18 mouse cellular contexts compared by ENCODE assay signal in genomic region chr9:92612641-92613040, GRCm38 (mm10).
A peak's percentile ranks its signal among the peaks of the same experiment; 100 is the strongest.
DNase-seq lines count a peak whose midpoint lies in the region; ATAC-seq and TF ChIP-seq lines count a peak whose summit lies in the region.
"Had no signal": no experiment of that assay in that cellular context is flagged by ENCODE, and none has a peak within 500 bp of the region (broad histone marks: within the 10 kb centered on the region; RNA-seq: fewer than 3 reads in every experiment).

No protein-coding gene starts in this region.

- no peak for TF ChIP-seq CTCF in forebrain, postnatal 0 days (IDR thresholded peaks at IDR 0.05; ENCODE audit: low read depth)
- no peak for TF ChIP-seq CTCF in heart, postnatal 0 days (IDR thresholded peaks at IDR 0.05; ENCODE audit: low read depth)
- TF ChIP-seq CTCF in E14TG2a.4 (conservative IDR thresholded peaks at IDR 0.05; ENCODE audit: low read length): no peak

- H3K4me2 ChIP-seq in forebrain, embryonic 12.5 days: no peak overlapping the region
- H3K4me2 ChIP-seq in forebrain, postnatal 0 days (ENCODE audit: low read depth): no peak overlapping the region
- H3K4me2 ChIP-seq in heart, postnatal 0 days (ENCODE audit: low read depth, low read length): no peak overlapping the region

- DNase-seq in forebrain, postnatal 0 days: no peak
- DNase-seq in heart, postnatal 0 days (ENCODE audit: low spot score): no peak
- DNase-seq in heart, postnatal 25 days (ENCODE audit: low spot score): no peak
- DNase-seq in heart, postnatal 10 days: peak; percentile 24 to 30
- no peak for DNase-seq in adrenal gland, adult 2 months
- no peak for DNase-seq in cerebellum, adult 18-20 months
- DNase-seq: cerebellum, adult 9-11 months; gastrocnemius, postnatal 10 days; kidney, adult 11 months; kidney, postnatal 14 days; left cerebral cortex, postnatal 4 days; lung, postnatal 4 days; spleen, adult 18-20 months had no signal

- H3K4me1 ChIP-seq in forebrain, embryonic 12.5 days: no peaks in the 10 kb centered on the region
- no peaks in the 10 kb centered on the region for H3K4me1 ChIP-seq in forebrain, postnatal 0 days (ENCODE audit: insufficient read depth)
- no peaks in the 10 kb centered on the region for H3K4me1 ChIP-seq in heart, postnatal 0 days (ENCODE audit: control insufficient read depth, insufficient read depth)
- H3K4me1 ChIP-seq in E14TG2a.4 (replicated peaks; ENCODE audit: low read depth, low read length): no peaks in the 10 kb centered on the region
- H3K4me1 ChIP-seq: midbrain, embryonic 10.5 days had no signal

- no peak overlapping the region for H3K9ac ChIP-seq in forebrain, embryonic 12.5 days
- H3K9ac ChIP-seq in forebrain, postnatal 0 days: no peak overlapping the region
- H3K9ac ChIP-seq in heart, postnatal 0 days (replicated peaks; ENCODE audit: low read depth, low read length): no peak overlapping the region

- WGBS in forebrain, embryonic 12.5 days: 93% methylated on average over 15 of the region's 15 CpGs
- 91% methylated on average over 15 of the region's 15 CpGs for WGBS in forebrain, postnatal 0 days
- WGBS in heart, postnatal 0 days: 73% methylated on average over 15 of the region's 15 CpGs

- no peak overlapping the region for H3K4me3 ChIP-seq in forebrain, embryonic 12.5 days (replicated peaks)
- no peak overlapping the region for H3K4me3 ChIP-seq in forebrain, postnatal 0 days (ENCODE audit: low read depth, low read length)
- H3K4me3 ChIP-seq in heart, postnatal 0 days (ENCODE audit: low read depth, low read length): no peak overlapping the region
- peak overlapping the region; percentile 60 for H3K4me3 ChIP-seq in E14TG2a.4 (replicated peaks; ENCODE audit: low read length)
- H3K4me3 ChIP-seq: midbrain, embryonic 10.5 days had no signal

- H3K9me3 ChIP-seq in forebrain, embryonic 12.5 days: no peaks in the 10 kb centered on the region
- H3K9me3 ChIP-seq in forebrain, postnatal 0 days (ENCODE audit: low read length): no peaks in the 10 kb centered on the region
- no peaks in the 10 kb centered on the region for H3K9me3 ChIP-seq in heart, postnatal 0 days (replicated peaks; ENCODE audit: control insufficient read depth, low read length)
- H3K9me3 ChIP-seq in E14TG2a.4 (ENCODE audit: low read length): no peaks in the 10 kb centered on the region
- H3K9me3 ChIP-seq: midbrain, embryonic 10.5 days had no signal

- H3K36me3 ChIP-seq in forebrain, embryonic 12.5 days (replicated peaks): no peaks in the 10 kb centered on the region
- no peaks in the 10 kb centered on the region for H3K36me3 ChIP-seq in forebrain, postnatal 0 days (ENCODE audit: insufficient read depth)
- H3K36me3 ChIP-seq in heart, postnatal 0 days (replicated peaks; ENCODE audit: control insufficient read depth, insufficient read depth, low read length): peaks cover 4% of the 10 kb centered on the region; the same call in 1 of the 2 replicates
- H3K36me3 ChIP-seq in E14TG2a.4 (ENCODE audit: insufficient read depth, low read length): no peaks in the 10 kb centered on the region

- H3K27ac ChIP-seq in forebrain, embryonic 12.5 days: no peak overlapping the region
- H3K27ac ChIP-seq in forebrain, postnatal 0 days (ENCODE audit: low read depth, low read length): no peak overlapping the region
- H3K27ac ChIP-seq in heart, postnatal 0 days (ENCODE audit: low read depth): no peak overlapping the region
- H3K27ac ChIP-seq: midbrain, embryonic 10.5 days had no signal

- intact Hi-C loops in heart, postnatal 25 days (cut with DNase I): loop anchor here (5.0 to 10.0 kb wide), 2 partner anchors 262 to 395 kb away; no protein-coding TSS in a partner anchor
- intact Hi-C loops in heart, postnatal 10 days (cut with DNase I): loop anchor here (5.0 kb wide), 3 partner anchors 265 to 465 kb away; no protein-coding TSS in a partner anchor

- ATAC-seq in forebrain, embryonic 12.5 days (ENCODE audit: low FRiP score): 0 out of 2 replicates have a peak, but pooled peaks have one; percentile 39
- ATAC-seq in forebrain, postnatal 0 days: no peak
- peak; percentile 11; the same call in 1 of the 2 replicates for ATAC-seq in heart, postnatal 0 days (ENCODE audit: insufficient read depth, low read depth)
- ATAC-seq: CD4-positive, CD25-positive, alpha-beta regulatory T cell, adult 4 months; hindbrain, embryonic 16.5 days had no signal

- H3K27me3 ChIP-seq in forebrain, embryonic 12.5 days: no peaks in the 10 kb centered on the region
- H3K27me3 ChIP-seq in forebrain, postnatal 0 days (ENCODE audit: insufficient read depth, low read length): no peaks in the 10 kb centered on the region; the same call in 1 of the 2 replicates
- no peaks in the 10 kb centered on the region for H3K27me3 ChIP-seq in heart, postnatal 0 days (ENCODE audit: control insufficient read depth, insufficient read depth, low read length)
- H3K27me3 ChIP-seq in E14TG2a.4 (ENCODE audit: insufficient read depth, low read length): no peaks in the 10 kb centered on the region

- no peak for TF ChIP-seq EP300 in heart, postnatal 0 days (IDR thresholded peaks at IDR 0.05; ENCODE audit: low read depth)

Comparison
In these comparisons a context has a peak if more than half of its experiments do, and no peak if none do; other contexts are left out.
1. DNase-seq: peak in heart, postnatal 10 days (2 of 2); none in forebrain, postnatal 0 days (single experiment), heart, postnatal 0 days (single experiment), heart, postnatal 25 days (single experiment), adrenal gland, adult 2 months (single experiment) and cerebellum, adult 18-20 months (0 of 2).